Mouse (Mus musculus): ENCODE results near the gene Man2b1.

DNA sequence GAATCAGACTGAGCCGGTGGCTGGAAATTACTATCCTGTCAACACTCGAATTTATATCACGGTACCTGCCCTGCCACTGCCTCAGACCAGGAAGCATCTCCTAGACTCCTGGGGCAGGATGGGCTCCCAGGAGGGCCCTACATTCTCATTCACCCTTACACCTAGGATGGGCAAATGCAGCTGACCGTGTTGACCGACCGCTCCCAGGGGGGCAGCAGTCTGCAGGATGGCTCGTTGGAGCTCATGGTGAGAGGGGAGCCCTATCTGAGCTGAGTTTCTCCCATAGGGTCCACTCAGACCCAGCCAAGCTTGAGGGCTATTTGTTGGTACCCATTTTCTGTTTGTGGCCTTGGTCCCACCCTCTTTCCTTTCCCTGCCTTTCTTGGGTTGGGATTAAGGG lies 12.5 kb downstream of the Man2b1 start:
- TF ChIP-seq CTCF (IDR thresholded peaks at IDR 0.05; ENCODE audit: low read depth, low read length) (no peak), GATA1 (IDR thresholded peaks at IDR 0.05; ENCODE audit: borderline replicate concordance, low read length) (no peak), TAL1 (conservative IDR thresholded peaks at IDR 0.05; ENCODE audit: low read depth, low read length) (no peak), GATA2 (IDR thresholded peaks at IDR 0.05; ENCODE audit: borderline replicate concordance, low read depth, low read length) (no peak), POLR2AphosphoS5 (IDR thresholded peaks at IDR 0.05; ENCODE audit: insufficient replicate concordance, low read depth, low read length) (no peak)

Data from G1E (cell line).